Mouse (Mus musculus) olfactory bulb, adult 2 months (tissue): Measurements from ENCODE around the gene Bpifb1.

ENCODE experiments used
- CTCF ChIP-seq: fragments of 200-500 bp; IDR thresholded peaks from 2 replicates; pipeline ENCODE4 v1.5.1; 2012; ENCODE audit warnings: low read depth, mild to moderate bottlenecking, low read length, moderate library complexity; ENCODE audit not compliant: insufficient read depth
- POLR2A ChIP-seq: fragments of 200-500 bp; IDR thresholded peaks from 2 replicates; pipeline ENCODE4 v1.6.1; 2012; ENCODE audit warnings: mild to moderate bottlenecking, low read depth, low read length, moderate library complexity; ENCODE audit not compliant: insufficient read depth

- no peak for TF ChIP-seq CTCF
- TF ChIP-seq POLR2A: no peak
Observed at GRCm38 (mm10) chr2:154193994-154194504, 3.4 kb downstream of the Bpifb1 start.
